Mouse (Mus musculus): ENCODE results near the gene Cd7. TPM values are rescaled to one million over a fixed set of nuclear protein-coding genes. Genes with fewer than 3 reads are reported as not detected.

Gene Cd7
- polyA plus RNA-seq (2012; rRNA removed): 0.71 and 0.95 TPM in 2 replicates

- no peak within 1 kb of the TSS for H3K27ac ChIP-seq (ENCODE audit: control insufficient read depth, insufficient read depth, low read depth, low read length)
- H3K4me3 ChIP-seq (ENCODE audit: control insufficient read depth, low read depth, low read length): no peak within 1 kb of the TSS
- no peaks in the 10 kb centered on the region for H3K4me1 ChIP-seq (ENCODE audit: control insufficient read depth, insufficient read depth, low read length)
- H3K27me3 ChIP-seq (ENCODE audit: control insufficient read depth, insufficient read depth, low read length): no peaks in the 10 kb centered on the region
- no peaks in the 10 kb centered on the region for H3K36me3 ChIP-seq (ENCODE audit: control insufficient read depth, insufficient read depth, low read length)
- no peak for TF ChIP-seq POLR2A (IDR thresholded peaks at IDR 0.05; ENCODE audit: control insufficient read depth, low read depth, low read length)
- no peak for TF ChIP-seq CTCF (IDR thresholded peaks at IDR 0.05; ENCODE audit: control insufficient read depth, insufficient read depth, insufficient replicate concordance, low read depth, low read length)
Measured at GRCm38 (mm10) chr11:121039302-121039701, at the start of gene Cd7. Cd7 (minus strand) TSS chr11:121039418.

- no peak for TF ChIP-seq POLR2A (IDR thresholded peaks at IDR 0.05; ENCODE audit: control insufficient read depth, low read depth, low read length)
- TF ChIP-seq CTCF (IDR thresholded peaks at IDR 0.05; ENCODE audit: control insufficient read depth, insufficient read depth, insufficient replicate concordance, low read depth, low read length): no peak
- no peaks in the 10 kb centered on the region for H3K27me3 ChIP-seq (ENCODE audit: control insufficient read depth, insufficient read depth, low read length)
- no peaks in the 10 kb centered on the region for H3K4me1 ChIP-seq (ENCODE audit: control insufficient read depth, insufficient read depth, low read length)
- H3K4me3 ChIP-seq (ENCODE audit: control insufficient read depth, low read depth, low read length): no peak overlapping the region
- H3K36me3 ChIP-seq (ENCODE audit: control insufficient read depth, insufficient read depth, low read length): no peaks in the 10 kb centered on the region
- no peak overlapping the region for H3K27ac ChIP-seq (ENCODE audit: control insufficient read depth, insufficient read depth, low read depth, low read length)
Measured at GRCm38 (mm10) chr11:121088997-121089396, 49.8 kb upstream of the Cd7 start.

GRCm38 (mm10) chr11:121086296-121086695 lies 47.1 kb upstream of the Cd7 start:
- Histone ChIP-seq H3K27me3 (ENCODE audit: control insufficient read depth, insufficient read depth, low read length) (no peaks in the 10 kb centered on the region), H3K4me1 (ENCODE audit: control insufficient read depth, insufficient read depth, low read length) (no peaks in the 10 kb centered on the region), H3K36me3 (ENCODE audit: control insufficient read depth, insufficient read depth, low read length) (no peaks in the 10 kb centered on the region), H3K4me3 (ENCODE audit: control insufficient read depth, low read depth, low read length) (no peak overlapping the region), H3K27ac (ENCODE audit: control insufficient read depth, insufficient read depth, low read depth, low read length) (no peak overlapping the region)
- TF ChIP-seq CTCF (IDR thresholded peaks at IDR 0.05; ENCODE audit: control insufficient read depth, insufficient read depth, insufficient replicate concordance, low read depth, low read length) (no peak), POLR2A (IDR thresholded peaks at IDR 0.05; ENCODE audit: control insufficient read depth, low read depth, low read length) (no peak)

- H3K36me3 ChIP-seq (ENCODE audit: control insufficient read depth, insufficient read depth, low read length): no peaks in the 10 kb centered on the region
- no peaks in the 10 kb centered on the region for H3K4me1 ChIP-seq (ENCODE audit: control insufficient read depth, insufficient read depth, low read length)
- no peak for TF ChIP-seq CTCF (IDR thresholded peaks at IDR 0.05; ENCODE audit: control insufficient read depth, insufficient read depth, insufficient replicate concordance, low read depth, low read length)
- no peak for TF ChIP-seq POLR2A (IDR thresholded peaks at IDR 0.05; ENCODE audit: control insufficient read depth, low read depth, low read length)
- no peak overlapping the region for H3K4me3 ChIP-seq (ENCODE audit: control insufficient read depth, low read depth, low read length)
- H3K27me3 ChIP-seq (ENCODE audit: control insufficient read depth, insufficient read depth, low read length): no peaks in the 10 kb centered on the region
- H3K27ac ChIP-seq (ENCODE audit: control insufficient read depth, insufficient read depth, low read depth, low read length): no peak overlapping the region
Measured at GRCm38 (mm10) chr11:121085181-121085580, 46.0 kb upstream of the Cd7 start.

GRCm38 (mm10) chr11:121082857-121083500 lies 43.8 kb upstream of the Cd7 start:
- Histone ChIP-seq H3K36me3 (ENCODE audit: control insufficient read depth, insufficient read depth, low read length) (no peaks in the 10 kb centered on the region), H3K4me3 (ENCODE audit: control insufficient read depth, low read depth, low read length) (no peak overlapping the region), H3K27ac (ENCODE audit: control insufficient read depth, insufficient read depth, low read depth, low read length) (peak overlapping the region; percentile 76), H3K4me1 (ENCODE audit: control insufficient read depth, insufficient read depth, low read length) (no peaks in the 10 kb centered on the region), H3K27me3 (ENCODE audit: control insufficient read depth, insufficient read depth, low read length) (no peaks in the 10 kb centered on the region)
- no peak for TF ChIP-seq POLR2A (IDR thresholded peaks at IDR 0.05; ENCODE audit: control insufficient read depth, low read depth, low read length)
- TF ChIP-seq CTCF (IDR thresholded peaks at IDR 0.05; ENCODE audit: control insufficient read depth, insufficient read depth, insufficient replicate concordance, low read depth, low read length): no peak

- Histone ChIP-seq H3K4me3 (ENCODE audit: control insufficient read depth, low read depth, low read length) (no peak overlapping the region), H3K27me3 (ENCODE audit: control insufficient read depth, insufficient read depth, low read length) (no peaks in the 10 kb centered on the region), H3K27ac (ENCODE audit: control insufficient read depth, insufficient read depth, low read depth, low read length) (peak overlapping the region; percentile 76), H3K4me1 (ENCODE audit: control insufficient read depth, insufficient read depth, low read length) (no peaks in the 10 kb centered on the region), H3K36me3 (ENCODE audit: control insufficient read depth, insufficient read depth, low read length) (no peaks in the 10 kb centered on the region)
- TF ChIP-seq POLR2A (IDR thresholded peaks at IDR 0.05; ENCODE audit: control insufficient read depth, low read depth, low read length) (no peak), CTCF (IDR thresholded peaks at IDR 0.05; ENCODE audit: control insufficient read depth, insufficient read depth, insufficient replicate concordance, low read depth, low read length) (no peak)
Measured at GRCm38 (mm10) chr11:121082250-121082649, 43.0 kb upstream of the Cd7 start.

GRCm38 (mm10) chr11:121081120-121081519 lies 41.9 kb upstream of the Cd7 start, which contains the start of gene Sectm1a:
Sectm1a (minus strand) TSS chr11:121081220.
- Histone ChIP-seq H3K36me3 (ENCODE audit: control insufficient read depth, insufficient read depth, low read length) (no peaks in the 10 kb centered on the region), H3K27ac (ENCODE audit: control insufficient read depth, insufficient read depth, low read depth, low read length) (peak within 1 kb of the TSS; percentile 52; the same call in 1 of the 2 replicates)
- no peak for TF ChIP-seq CTCF (IDR thresholded peaks at IDR 0.05; ENCODE audit: control insufficient read depth, insufficient read depth, insufficient replicate concordance, low read depth, low read length)

More at GRCm38 (mm10) chr11:121081120-121081519, 41.9 kb upstream of the Cd7 start, which contains the start of gene Sectm1a:
- Histone ChIP-seq H3K4me3 (ENCODE audit: control insufficient read depth, low read depth, low read length) (no peak within 1 kb of the TSS), H3K27me3 (ENCODE audit: control insufficient read depth, insufficient read depth, low read length) (no peaks in the 10 kb centered on the region), H3K4me1 (ENCODE audit: control insufficient read depth, insufficient read depth, low read length) (no peaks in the 10 kb centered on the region)
